Mouse (Mus musculus) heart, embryonic 13.5 days (tissue): Measurements from ENCODE around the gene Mrpl12. TPM values are rescaled to one million over a fixed set of nuclear protein-coding genes. Genes with fewer than 3 reads are reported as not detected.
A peak's percentile ranks its signal among the peaks of the same experiment; 100 is the strongest.

Experiments
- ATAC-seq: fragments of 200-750 bp; cut with Nextera tagmentation; 2 replicates; pipeline ENCODE4 v1.8.0; 2017; ENCODE audit warnings: moderate TSS enrichment; ENCODE audit not compliant: insufficient number of reproducible peaks, low FRiP score, low TSS enrichment; ENCODE audit errors: extremely low read depth
- H3K27ac ChIP-seq: fragments of 300-500 bp; sonication (generic); replicated peaks from 2 replicates; pipeline ENCODE4 v1.5.1; 2015; ENCODE audit warnings: moderate library complexity, mild to moderate bottlenecking, inconsistent platforms
- H3K27me3 ChIP-seq: fragments of 300-500 bp; sonication (generic); replicated peaks from 2 replicates; pipeline ENCODE4 v1.6.1; 2015; ENCODE audit warnings: mild to moderate bottlenecking, inconsistent platforms
- H3K36me3 ChIP-seq: fragments of 300-500 bp; sonication (generic); 2 replicates; pipeline ENCODE4 v1.6.1; 2015; ENCODE audit warnings: mild to moderate bottlenecking, inconsistent platforms
- H3K4me1 ChIP-seq: fragments of 300-500 bp; sonication (generic); 2 replicates; pipeline ENCODE4 v1.6.1; 2015; ENCODE audit warnings: inconsistent platforms
- H3K4me2 ChIP-seq: fragments of 300-500 bp; sonication (generic); 2 replicates; pipeline ENCODE4 v1.6.1; 2015; ENCODE audit warnings: inconsistent platforms, mild to moderate bottlenecking, moderate library complexity
- H3K4me3 ChIP-seq: fragments of 300-500 bp; sonication (generic); 2 replicates; pipeline ENCODE4 v1.5.1; 2015; ENCODE audit warnings: moderate library complexity, mild to moderate bottlenecking, inconsistent platforms
- H3K9ac ChIP-seq: fragments of 300-500 bp; sonication (generic); 2 replicates; pipeline ENCODE4 v1.6.1; 2015; ENCODE audit warnings: inconsistent platforms, mild to moderate bottlenecking, moderate library complexity
- H3K9me3 ChIP-seq: fragments of 300-500 bp; sonication (generic); 2 replicates; pipeline ENCODE4 v1.6.1; 2016; ENCODE audit warnings: inconsistent platforms
- WGBS: fragments of 180-500 bp; shearing (Covaris S2); methylation state at CpG from one replicate; pipeline ENCODE4 v1.1.7; 2015; ENCODE audit warnings: mixed read lengths; 5-methylcytosine and 5-hydroxymethylcytosine counted together
- polyA plus RNA-seq: library from polyadenylated mRNA; unstranded; fragments of >200 nt; fragmentation: Nextera tagmentation; extraction: Ambion mirVana; gene quantifications from 2 replicates; pipeline ENCODE4 v1.2.1, GENCODE M21; 2015

The Mrpl12 gene
- polyA plus RNA-seq, 1 experiment from 2014 or later: 212 TPM

DNA sequence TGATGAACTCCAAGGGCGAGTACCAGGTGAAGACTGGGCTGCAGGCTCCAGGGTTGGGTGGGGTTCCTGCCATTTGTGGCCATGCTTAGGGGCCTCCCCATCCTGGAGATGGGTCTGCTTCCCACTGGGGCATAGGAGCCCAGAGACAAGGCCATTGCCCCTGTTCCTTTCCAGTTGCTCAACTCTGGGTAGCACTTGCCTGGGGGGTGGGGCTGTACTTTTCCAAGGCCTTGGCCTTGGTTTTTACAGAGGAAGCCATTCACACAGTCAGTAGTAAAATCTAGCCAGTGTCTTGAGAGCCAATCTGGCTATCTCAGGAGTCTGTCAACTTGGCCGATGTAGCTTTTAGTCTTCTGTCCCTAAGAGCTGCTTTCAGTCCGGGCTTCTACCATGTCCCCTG, 13.0 kb downstream of the Mrpl12 start:
- Histone ChIP-seq H3K4me3 (no peak overlapping the region), H3K27ac (no peak overlapping the region), H3K27me3 (no peaks in the 10 kb centered on the region), H3K36me3 (peaks cover 52% of the 10 kb centered on the region), H3K9me3 (no peaks in the 10 kb centered on the region), H3K9ac (no peak overlapping the region), H3K4me2 (no peak overlapping the region), H3K4me1 (peaks cover 23% of the 10 kb centered on the region)
- 81% methylated on average over 3 of the region's 3 CpGs for WGBS
- no peak for ATAC-seq

DNA sequence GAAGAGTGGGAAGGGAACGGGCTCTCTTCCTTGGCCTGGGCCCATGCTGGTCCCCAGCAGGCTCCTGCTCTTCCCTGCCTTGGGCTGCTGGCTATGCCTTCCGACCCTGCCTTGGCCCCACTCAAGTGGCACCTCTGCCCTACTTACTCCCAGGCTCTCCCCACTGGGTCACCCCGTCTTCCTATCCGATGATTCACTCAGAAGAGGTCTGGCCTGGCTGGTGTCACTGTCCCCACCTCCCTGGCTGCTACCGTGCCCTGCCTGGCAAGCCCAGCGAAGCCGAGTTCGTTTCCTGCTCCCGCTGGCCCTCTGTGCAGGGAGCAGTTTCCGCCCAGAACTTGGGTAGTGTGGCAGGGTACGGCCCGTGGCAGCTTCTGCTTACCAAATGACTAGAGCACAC, 13.8 kb downstream of the Mrpl12 start:
- H3K36me3 ChIP-seq: peaks cover 52% of the 10 kb centered on the region
- peaks cover 15% of the 10 kb centered on the region for H3K4me1 ChIP-seq
- H3K9me3 ChIP-seq: no peaks in the 10 kb centered on the region
- H3K4me2 ChIP-seq: no peak overlapping the region
- no peaks in the 10 kb centered on the region for H3K27me3 ChIP-seq
- no peak for ATAC-seq
- 94% methylated on average over 12 of the region's 12 CpGs for WGBS
- H3K27ac ChIP-seq: no peak overlapping the region
- H3K4me3 ChIP-seq: no peak overlapping the region
- H3K9ac ChIP-seq: no peak overlapping the region

DNA sequence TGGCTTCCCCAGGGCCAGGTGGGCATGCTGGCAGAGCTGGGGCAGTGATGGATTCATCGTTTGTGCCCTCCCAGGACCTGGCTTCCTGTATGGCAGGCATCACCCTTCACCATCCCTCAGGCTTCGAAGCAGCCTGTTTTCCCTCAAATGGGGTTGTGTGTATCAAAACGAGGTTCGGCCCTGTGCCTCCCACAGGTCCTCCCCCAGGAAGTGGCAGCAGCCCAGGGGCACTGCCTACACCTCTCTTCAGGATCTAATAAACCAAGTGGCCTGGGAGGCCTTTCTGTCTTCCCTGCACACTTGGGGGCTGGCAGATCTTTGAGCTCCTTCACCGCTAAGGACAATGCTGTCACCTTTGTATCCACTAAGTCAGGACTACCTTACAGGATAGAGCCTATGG, 14.5 kb downstream of the Mrpl12 start:
- ATAC-seq: no peak
- Histone ChIP-seq H3K4me3 (no peak overlapping the region), H3K27me3 (no peaks in the 10 kb centered on the region), H3K27ac (no peak overlapping the region), H3K36me3 (peaks cover 52% of the 10 kb centered on the region), H3K9ac (no peak overlapping the region), H3K9me3 (no peaks in the 10 kb centered on the region), H3K4me2 (no peak overlapping the region), H3K4me1 (peaks cover 8% of the 10 kb centered on the region)
- WGBS: 87% methylated on average over 5 of the region's 5 CpGs

DNA sequence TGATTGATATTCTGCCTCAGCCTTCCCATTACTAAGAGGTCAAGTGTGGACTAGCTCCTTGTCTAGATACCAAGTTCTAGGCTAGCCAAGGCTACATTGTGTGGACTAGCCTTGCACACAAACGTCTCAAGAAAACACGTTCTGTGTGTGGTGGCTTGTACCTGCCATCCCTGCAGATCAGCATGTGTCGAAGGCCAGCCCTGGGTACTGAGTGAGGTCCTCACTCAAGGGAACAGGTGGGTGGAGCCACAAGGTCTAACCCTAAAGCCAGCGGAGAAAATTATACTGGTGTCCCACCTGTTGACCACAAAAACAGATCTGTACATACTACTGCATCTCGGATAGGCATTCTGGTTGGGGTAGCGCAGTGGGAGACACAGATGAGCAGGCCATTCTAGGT, 15.5 kb downstream of the Mrpl12 start:
- Histone ChIP-seq H3K4me2 (no peak overlapping the region), H3K4me3 (no peak overlapping the region), H3K36me3 (peaks cover 44% of the 10 kb centered on the region), H3K27me3 (no peaks in the 10 kb centered on the region), H3K4me1 (peaks cover 8% of the 10 kb centered on the region), H3K9me3 (no peaks in the 10 kb centered on the region), H3K9ac (no peak overlapping the region), H3K27ac (no peak overlapping the region)
- ATAC-seq: no peak
- 78% methylated on average over 6 of the region's 6 CpGs for WGBS

DNA sequence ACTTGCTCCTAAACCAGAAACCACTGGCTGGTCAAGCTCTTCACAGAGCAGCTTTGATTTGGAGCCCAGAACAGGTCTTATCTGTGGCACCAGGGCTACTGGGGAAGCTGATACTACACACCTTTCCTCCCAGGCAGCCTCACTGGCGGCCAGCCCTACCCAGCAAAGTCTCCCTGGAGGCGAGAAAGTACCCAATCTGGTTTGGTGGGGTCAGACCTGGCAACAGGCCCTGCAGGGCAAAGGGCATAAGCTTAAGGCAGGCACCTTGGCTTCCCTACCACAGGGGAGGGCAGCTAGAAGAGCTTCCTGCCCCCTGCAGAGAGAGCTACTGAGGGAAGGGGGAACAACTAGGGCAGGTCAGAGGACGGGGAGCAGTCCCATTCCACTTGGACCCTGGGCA, 15.9 kb downstream of the Mrpl12 start:
- H3K9me3 ChIP-seq: no peaks in the 10 kb centered on the region
- H3K4me1 ChIP-seq: peaks cover 8% of the 10 kb centered on the region
- no peak overlapping the region for H3K27ac ChIP-seq
- peak overlapping the region; percentile 29 for H3K9ac ChIP-seq
- no peak for ATAC-seq
- no peak overlapping the region for H3K4me3 ChIP-seq
- peaks cover 39% of the 10 kb centered on the region for H3K36me3 ChIP-seq
- 7% methylated on average over 3 of the region's 3 CpGs for WGBS
- H3K27me3 ChIP-seq: no peaks in the 10 kb centered on the region
- no peak overlapping the region for H3K4me2 ChIP-seq

DNA sequence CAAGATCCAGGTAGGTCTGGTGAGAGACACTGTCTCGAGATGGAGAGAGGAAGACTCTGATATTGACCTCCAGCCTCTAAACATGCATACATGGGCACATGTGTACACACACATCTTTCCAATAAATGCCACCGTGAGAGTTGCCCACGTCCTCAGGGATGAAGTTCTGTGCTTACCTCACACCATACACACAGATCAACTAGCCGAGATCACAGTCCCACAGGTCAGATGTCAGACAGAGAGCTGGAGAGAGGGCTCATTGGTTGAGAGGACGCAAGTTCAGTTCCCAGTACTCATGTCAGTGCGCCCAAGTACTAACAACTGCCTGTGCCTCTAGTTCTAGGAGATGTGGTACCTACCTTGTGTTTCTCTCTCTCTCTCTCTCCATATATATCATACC, 16.6 kb downstream of the Mrpl12 start:
- Histone ChIP-seq H3K9me3 (no peaks in the 10 kb centered on the region), H3K36me3 (peaks cover 33% of the 10 kb centered on the region), H3K27me3 (no peaks in the 10 kb centered on the region), H3K4me1 (peaks cover 8% of the 10 kb centered on the region), H3K4me2 (no peak overlapping the region), H3K4me3 (no peak overlapping the region), H3K27ac (no peak overlapping the region), H3K9ac (0 out of 2 replicates have a peak overlapping the region, but pooled peaks have one; percentile 29)
- WGBS: 63% methylated on average over 6 of the region's 6 CpGs
- no peak for ATAC-seq

DNA sequence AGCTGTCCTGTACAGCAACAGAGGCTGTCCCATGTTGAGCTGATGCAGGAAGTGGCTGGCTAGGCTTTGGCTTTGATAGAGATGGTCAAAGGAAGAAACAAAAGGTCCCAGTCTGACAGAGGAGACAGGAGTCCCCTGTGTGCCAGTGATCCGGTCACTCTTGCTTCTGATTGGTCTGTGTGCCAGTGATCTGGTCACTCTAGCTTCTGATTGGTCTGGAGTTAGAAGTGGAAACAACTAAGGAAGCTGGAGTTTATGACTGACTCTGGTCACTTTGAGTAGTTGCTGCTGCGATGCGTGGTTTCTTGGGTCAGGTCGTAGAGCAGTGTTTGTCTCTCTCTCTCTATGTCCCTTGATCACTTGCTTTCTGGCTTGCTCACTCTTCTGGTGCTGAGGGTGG, 17.3 kb downstream of the Mrpl12 start:
- WGBS: 89% methylated on average over 4 of the region's 4 CpGs
- no peak overlapping the region for H3K27ac ChIP-seq
- no peak for ATAC-seq
- peaks cover 8% of the 10 kb centered on the region for H3K4me1 ChIP-seq
- no peaks in the 10 kb centered on the region for H3K27me3 ChIP-seq
- no peak overlapping the region for H3K4me3 ChIP-seq
- no peak overlapping the region for H3K9ac ChIP-seq
- H3K4me2 ChIP-seq: no peak overlapping the region
- no peaks in the 10 kb centered on the region for H3K9me3 ChIP-seq
- peaks cover 26% of the 10 kb centered on the region for H3K36me3 ChIP-seq

DNA sequence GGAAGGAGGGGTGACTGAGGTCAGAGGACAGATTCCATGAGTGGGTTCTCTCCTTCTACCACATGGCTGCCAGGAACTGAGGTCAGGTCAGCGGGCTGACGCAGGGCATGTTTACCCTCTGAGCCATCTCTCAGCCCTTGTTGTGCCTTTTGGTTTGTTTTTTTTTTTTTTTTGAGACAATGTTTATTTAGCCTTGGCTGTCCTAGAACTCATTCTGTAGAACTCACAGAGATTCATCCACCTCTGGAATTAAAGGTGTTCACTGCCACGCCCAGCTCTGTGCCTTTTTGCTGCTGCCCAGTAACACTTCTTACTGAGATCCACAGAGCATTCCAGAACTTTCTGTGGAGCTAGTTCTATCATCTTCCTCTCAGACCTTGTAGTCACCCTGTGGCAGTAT, 21.2 kb downstream of the Mrpl12 start:
- WGBS: 86% methylated on average over 3 of the region's 3 CpGs
- no peak overlapping the region for H3K4me3 ChIP-seq
- no peak for ATAC-seq

DNA sequence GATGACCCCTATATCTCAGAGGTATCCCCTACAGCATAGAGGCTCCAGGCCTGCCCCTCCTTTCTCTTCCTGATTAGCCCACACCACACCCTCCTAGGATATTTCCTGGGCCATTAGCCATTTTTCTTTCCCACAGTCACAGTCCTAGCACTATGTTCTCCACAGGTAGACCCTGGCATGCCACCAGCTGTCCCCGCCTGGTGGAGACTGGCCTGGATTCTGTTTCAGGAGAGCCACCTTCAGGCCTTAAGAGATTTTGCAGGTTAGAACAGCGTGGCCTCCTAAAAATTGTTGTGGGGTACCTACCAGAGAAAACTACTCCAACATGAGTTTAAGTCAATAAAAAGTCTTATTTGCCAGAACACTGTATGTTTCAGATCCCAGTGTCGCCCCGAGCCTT, 22.5 kb downstream of the Mrpl12 start:
- no peak for ATAC-seq
- H3K9ac ChIP-seq: no peak overlapping the region
- no peak overlapping the region for H3K4me2 ChIP-seq
- 63% methylated on average over 4 of the region's 4 CpGs for WGBS
- H3K27ac ChIP-seq: no peak overlapping the region
- no peaks in the 10 kb centered on the region for H3K27me3 ChIP-seq
- H3K4me1 ChIP-seq: peaks cover 13% of the 10 kb centered on the region
- no peak overlapping the region for H3K4me3 ChIP-seq
- no peaks in the 10 kb centered on the region for H3K36me3 ChIP-seq
- no peaks in the 10 kb centered on the region for H3K9me3 ChIP-seq

More for the DNA sequence above, 21.2 kb downstream of the Mrpl12 start:
- Histone ChIP-seq H3K4me2 (no peak overlapping the region), H3K27me3 (no peaks in the 10 kb centered on the region), H3K36me3 (no peaks in the 10 kb centered on the region), H3K9me3 (no peaks in the 10 kb centered on the region), H3K4me1 (peaks cover 8% of the 10 kb centered on the region), H3K9ac (no peak overlapping the region), H3K27ac (no peak overlapping the region)

DNA sequence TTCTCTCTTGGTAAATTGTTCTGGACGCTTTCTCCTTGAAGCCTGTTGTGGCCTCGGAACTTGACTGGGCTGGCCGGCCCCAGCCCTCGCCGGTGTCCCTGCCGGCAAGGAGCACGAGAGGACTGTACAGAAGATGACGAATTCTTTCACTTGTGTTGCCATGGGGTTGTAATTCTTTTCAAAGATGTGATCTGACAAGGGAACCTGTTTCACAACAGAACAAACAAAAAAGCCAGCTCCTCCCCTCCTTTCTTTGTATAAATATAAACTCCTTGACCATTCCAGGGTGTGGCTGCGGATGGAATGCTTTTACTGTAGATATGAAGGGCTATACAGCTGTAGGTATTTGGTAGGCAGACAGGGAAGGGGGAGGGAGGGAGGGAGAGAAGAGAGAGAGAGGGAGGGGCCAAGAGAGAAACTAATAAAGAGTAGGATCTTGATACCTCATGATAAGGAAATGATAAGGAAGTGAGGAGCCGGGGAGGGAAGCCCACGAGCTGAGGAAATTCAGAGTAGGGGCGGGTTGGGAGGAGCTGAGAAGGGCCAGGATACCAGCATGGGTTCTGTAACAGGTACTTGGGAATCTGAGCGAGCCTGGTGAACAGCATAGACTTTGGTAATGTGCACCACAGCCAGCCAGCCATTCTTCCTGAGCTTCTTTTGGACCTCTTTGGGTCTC, 23.3 kb downstream of the Mrpl12 start:
- H3K4me1 ChIP-seq: peaks cover 13% of the 10 kb centered on the region
- no peak for ATAC-seq
- H3K36me3 ChIP-seq: no peaks in the 10 kb centered on the region
- H3K4me3 ChIP-seq: no peak overlapping the region
- 63% methylated on average over 13 of the region's 13 CpGs for WGBS
- no peak overlapping the region for H3K9ac ChIP-seq
- no peak overlapping the region for H3K4me2 ChIP-seq
- no peak overlapping the region; the same call in 1 of the 2 replicates for H3K27ac ChIP-seq
- H3K27me3 ChIP-seq: no peaks in the 10 kb centered on the region
- H3K9me3 ChIP-seq: no peaks in the 10 kb centered on the region

DNA sequence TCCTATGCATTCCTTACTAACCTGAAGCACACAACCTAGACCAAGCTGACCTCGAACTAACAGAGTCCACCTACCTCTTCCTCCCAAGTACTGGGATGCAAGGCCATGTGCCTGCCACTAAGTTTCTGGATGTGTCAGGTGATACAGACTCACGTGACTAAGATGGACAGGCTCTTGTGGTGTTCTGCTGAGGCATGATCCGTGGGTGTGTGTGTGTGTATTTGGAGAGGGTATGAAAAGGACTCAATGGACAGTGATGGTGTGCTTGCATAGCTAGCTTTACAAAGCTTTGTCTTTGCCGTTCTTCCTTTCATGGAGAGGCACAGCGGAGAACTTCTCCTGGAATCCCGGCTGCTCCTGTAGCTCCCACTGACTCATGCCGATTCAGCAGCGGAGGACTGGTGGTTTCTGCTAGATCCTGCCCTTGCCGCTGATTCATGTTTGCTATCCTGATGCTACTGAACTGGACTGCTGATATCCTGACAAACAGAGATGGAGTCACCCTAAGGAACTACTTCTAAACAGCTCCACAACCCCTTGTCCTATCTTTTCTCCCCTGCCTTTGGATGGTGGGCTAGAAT, 24.0 kb downstream of the Mrpl12 start:
- Histone ChIP-seq H3K27me3 (no peaks in the 10 kb centered on the region), H3K27ac (no peak overlapping the region), H3K4me3 (no peak overlapping the region), H3K9me3 (no peaks in the 10 kb centered on the region), H3K36me3 (no peaks in the 10 kb centered on the region), H3K4me2 (no peak overlapping the region), H3K9ac (no peak overlapping the region), H3K4me1 (peaks cover 13% of the 10 kb centered on the region)
- WGBS: 77% methylated on average over 9 of the region's 9 CpGs
- no peak for ATAC-seq

DNA sequence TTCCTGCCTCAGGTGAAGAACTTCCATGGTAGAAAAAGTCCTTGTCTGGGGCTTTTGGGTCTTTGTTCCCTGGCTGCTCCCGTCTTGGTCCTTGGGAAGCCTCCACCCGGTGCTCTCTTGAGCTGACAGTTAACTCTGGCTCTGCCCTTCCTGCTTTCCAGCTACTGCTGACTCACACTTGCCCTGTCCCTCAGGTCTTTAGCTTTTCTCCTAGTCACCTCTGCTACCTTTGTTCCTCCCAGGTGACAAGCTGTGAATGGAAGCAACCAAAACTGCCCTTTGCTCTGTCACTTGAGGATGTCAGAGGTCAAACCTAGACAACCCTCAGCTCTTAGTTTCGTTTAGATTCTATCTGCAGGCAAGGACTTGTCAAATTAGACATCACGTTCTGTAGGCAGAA, 25.5 kb downstream of the Mrpl12 start:
- Histone ChIP-seq H3K9ac (peak overlapping the region; percentile 80), H3K4me3 (no peak overlapping the region), H3K4me1 (peaks cover 13% of the 10 kb centered on the region), H3K4me2 (peak overlapping the region; percentile 69), H3K9me3 (no peaks in the 10 kb centered on the region), H3K27ac (peak overlapping the region; percentile 41; the same call in 1 of the 2 replicates), H3K27me3 (no peaks in the 10 kb centered on the region), H3K36me3 (no peaks in the 10 kb centered on the region)
- no peak for ATAC-seq
- 34% methylated on average over 4 of the region's 4 CpGs for WGBS
